Mouse (Mus musculus): ENCODE data around the gene Gse1.
"Not testable (repeated sequence)": the region's sequence is repeated elsewhere in the genome, so short reads cannot be mapped to it uniquely, and the experiment has no call there.

The Gse1 gene

GRCm38 (mm10) chr8:120344166-120344565 lies 115.9 kb downstream of the Gse1 start:
- no peak for DNase-seq (ENCODE audit: low spot score in 2 of 2)

GRCm38 (mm10) chr8:120344583-120344982 lies 116.3 kb downstream of the Gse1 start:
- DNase-seq (ENCODE audit: low spot score in 2 of 2), result no peak

GRCm38 (mm10) chr8:120347734-120348341 lies 119.6 kb downstream of the Gse1 start:
- no peak for DNase-seq (ENCODE audit: low spot score in 2 of 2)

GRCm38 (mm10) chr8:120348922-120349321 lies 120.7 kb downstream of the Gse1 start:
- DNase-seq (ENCODE audit: low spot score in 2 of 2), result no peak

- DNase-seq (ENCODE audit: low spot score in 2 of 2), result no peak
Observed at GRCm38 (mm10) chr8:120351332-120352071, 123.2 kb downstream of the Gse1 start.

- no peak for DNase-seq (ENCODE audit: low spot score in 2 of 2)
Observed at GRCm38 (mm10) chr8:120352096-120352495, 123.8 kb downstream of the Gse1 start.

- no peak for DNase-seq (ENCODE audit: low spot score in 2 of 2)
Observed at GRCm38 (mm10) chr8:120356067-120356466, 127.8 kb downstream of the Gse1 start.

- DNase-seq (ENCODE audit: low spot score in 2 of 2), result no peak
Observed at GRCm38 (mm10) chr8:120357504-120357903, 129.2 kb downstream of the Gse1 start.

- no peak for DNase-seq (ENCODE audit: low spot score in 2 of 2)
Observed at GRCm38 (mm10) chr8:120361301-120361700, 133.0 kb downstream of the Gse1 start.

GRCm38 (mm10) chr8:120363552-120364071 lies 135.4 kb downstream of the Gse1 start:
- peak; percentile 62 to 83 for DNase-seq (ENCODE audit: low spot score in 2 of 2)

- peak; percentile 71 to 89 for DNase-seq (ENCODE audit: low spot score in 2 of 2)
Observed at GRCm38 (mm10) chr8:120364093-120364725, 136.0 kb downstream of the Gse1 start.

GRCm38 (mm10) chr8:120366840-120367239 lies 138.6 kb downstream of the Gse1 start:
- DNase-seq (ENCODE audit: low spot score in 2 of 2), result no peak

- not testable (repeated sequence) for DNase-seq (ENCODE audit: low spot score in 2 of 2)
Observed at GRCm38 (mm10) chr8:120368191-120368590, 139.9 kb downstream of the Gse1 start.

GRCm38 (mm10) chr8:120368814-120369649 lies 140.8 kb downstream of the Gse1 start:
- peak; percentile 93 for DNase-seq (ENCODE audit: low spot score in 2 of 2)

GRCm38 (mm10) chr8:120369956-120370355 lies 141.7 kb downstream of the Gse1 start:
- DNase-seq (ENCODE audit: low spot score in 2 of 2), result peak; percentile 88 to 89

- no peak for DNase-seq (ENCODE audit: low spot score in 2 of 2)
Observed at GRCm38 (mm10) chr8:120370461-120370860, 142.2 kb downstream of the Gse1 start.

GRCm38 (mm10) chr8:120371146-120371545 lies 142.9 kb downstream of the Gse1 start:
- DNase-seq (ENCODE audit: low spot score in 2 of 2), result no peak

- DNase-seq (ENCODE audit: low spot score in 2 of 2), result peak; percentile 87
Observed at GRCm38 (mm10) chr8:120371725-120372457, 143.6 kb downstream of the Gse1 start.

GRCm38 (mm10) chr8:120372684-120373083 lies 144.4 kb downstream of the Gse1 start:
- no peak for DNase-seq (ENCODE audit: low spot score in 2 of 2)

GRCm38 (mm10) chr8:120373621-120374020 lies 145.4 kb downstream of the Gse1 start:
- no peak for DNase-seq (ENCODE audit: low spot score in 2 of 2)

- DNase-seq (ENCODE audit: low spot score in 2 of 2), result no peak
Observed at GRCm38 (mm10) chr8:120374070-120374469, 145.8 kb downstream of the Gse1 start.

Data from spleen, postnatal 4 days (tissue).